Mouse (Mus musculus): Measurements from ENCODE around the gene Vav2. TPM values are rescaled to one million over a fixed set of nuclear protein-coding genes. Genes with fewer than 3 reads are reported as not detected.
A peak's percentile ranks its signal among the peaks of the same experiment; 100 is the strongest.

Vav2 gene
- polyA plus RNA-seq, 1 experiment from 2014 or later: 17.3 TPM

DNA sequence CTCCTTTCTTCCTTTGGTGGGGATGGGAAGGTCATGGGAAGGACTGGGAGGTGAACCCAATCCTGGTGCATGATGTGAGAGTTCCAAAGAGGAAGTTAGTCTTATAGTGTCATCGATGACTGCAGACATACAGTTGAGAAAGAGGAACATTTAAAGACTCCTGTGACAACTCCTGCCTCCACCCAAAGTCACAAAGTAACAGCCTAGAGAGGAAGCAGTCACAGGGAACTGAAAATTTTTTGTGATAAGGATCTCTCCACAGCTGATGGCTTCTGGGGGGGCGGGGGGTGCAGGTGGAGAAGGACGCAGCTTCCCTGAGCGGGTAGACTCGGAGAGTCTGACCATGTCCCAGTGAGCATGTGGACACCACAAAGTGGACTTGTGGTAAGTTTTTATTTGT, 76.5 kb downstream of the Vav2 start:
- H3K9ac ChIP-seq (ENCODE audit: low read length): no peak overlapping the region
- peaks cover 8% of the 10 kb centered on the region for H3K36me3 ChIP-seq (ENCODE audit: control insufficient read depth, insufficient read depth, low read length)
- peaks cover 7% of the 10 kb centered on the region for H3K4me1 ChIP-seq (ENCODE audit: control insufficient read depth, insufficient read depth, low read length)
- H3K4me2 ChIP-seq (ENCODE audit: low read depth): no peak overlapping the region
- H3K9me3 ChIP-seq (ENCODE audit: control insufficient read depth, low read length): no peaks in the 10 kb centered on the region
- no peak overlapping the region for H3K27ac ChIP-seq (ENCODE audit: low read depth, low read length)
- H3K27me3 ChIP-seq (ENCODE audit: control insufficient read depth, insufficient read depth, low read length): no peaks in the 10 kb centered on the region
- no peak for DNase-seq (ENCODE audit: low spot score)
- no peak for ATAC-seq (ENCODE audit: insufficient read depth, low FRiP score, low TSS enrichment)
- WGBS: 97% methylated on average over 5 of the region's 5 CpGs
- H3K4me3 ChIP-seq (ENCODE audit: low read depth, low read length): no peak overlapping the region

DNA sequence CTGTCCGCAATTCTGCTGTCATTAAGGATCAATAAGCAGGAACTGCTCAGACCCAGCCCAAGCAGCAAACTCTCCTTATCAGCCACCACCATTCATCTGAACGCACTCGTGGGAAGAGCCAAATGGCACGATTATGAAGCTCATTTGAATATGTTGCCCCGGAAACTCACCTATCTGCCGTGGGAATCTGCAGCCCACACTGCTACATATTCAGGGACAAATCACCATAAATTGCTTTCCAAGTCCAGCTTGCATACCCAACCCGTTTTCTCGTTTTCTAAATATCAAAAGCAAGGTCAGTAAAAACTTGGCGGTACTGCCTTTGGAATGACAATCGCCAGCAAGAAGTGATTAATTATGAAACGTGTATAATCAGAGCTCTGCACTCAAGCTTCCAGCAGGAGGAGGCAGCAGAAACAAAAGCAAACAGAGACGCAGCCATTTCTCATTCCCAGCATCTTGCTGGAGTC, 82.8 kb downstream of the Vav2 start:
- ATAC-seq (ENCODE audit: insufficient read depth, low FRiP score, low TSS enrichment): 0 out of 2 replicates have a peak, but pooled peaks have one; percentile 50
- 48% methylated on average over 12 of the region's 12 CpGs for WGBS
- H3K4me1 ChIP-seq (ENCODE audit: control insufficient read depth, insufficient read depth, low read length): peaks cover 14% of the 10 kb centered on the region

DNA sequence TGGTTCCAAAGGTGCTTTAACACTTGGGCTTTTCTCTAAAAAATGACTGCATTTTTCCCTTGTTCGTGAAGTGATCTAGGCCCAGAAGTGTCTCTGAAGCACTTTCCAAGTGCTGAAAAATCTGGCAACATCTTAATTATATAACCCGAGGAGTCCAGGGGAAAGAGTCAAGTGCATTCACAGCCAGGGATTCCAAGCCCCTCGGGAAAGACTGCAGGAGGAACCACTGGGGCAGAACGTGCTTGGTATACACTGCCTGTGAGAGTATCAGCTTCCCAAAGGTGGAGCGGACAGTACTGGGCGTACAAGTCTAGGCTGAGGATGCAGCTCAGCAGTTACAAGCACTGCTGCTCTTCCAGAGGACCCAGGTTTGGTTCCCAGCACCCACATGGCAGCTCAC, 86.2 kb downstream of the Vav2 start:
- WGBS: 88% methylated on average over 6 of the region's 6 CpGs
- no peaks in the 10 kb centered on the region for H3K36me3 ChIP-seq (ENCODE audit: control insufficient read depth, insufficient read depth, low read length)
- no peak overlapping the region for H3K4me2 ChIP-seq (ENCODE audit: low read depth)
- no peak overlapping the region for H3K9ac ChIP-seq (ENCODE audit: low read length)
- no peaks in the 10 kb centered on the region for H3K27me3 ChIP-seq (ENCODE audit: control insufficient read depth, insufficient read depth, low read length)
- no peak overlapping the region for H3K27ac ChIP-seq (ENCODE audit: low read depth, low read length)
- no peaks in the 10 kb centered on the region for H3K9me3 ChIP-seq (ENCODE audit: control insufficient read depth, low read length)
- no peak overlapping the region for H3K4me3 ChIP-seq (ENCODE audit: low read depth, low read length)
- peaks cover 28% of the 10 kb centered on the region for H3K4me1 ChIP-seq (ENCODE audit: control insufficient read depth, insufficient read depth, low read length)
- ATAC-seq (ENCODE audit: insufficient read depth, low FRiP score, low TSS enrichment) (no peak), DNase-seq (ENCODE audit: low spot score) (no peak)

More for the DNA sequence above, 82.8 kb downstream of the Vav2 start:
- Histone ChIP-seq H3K9ac (ENCODE audit: low read length) (no peak overlapping the region), H3K27me3 (ENCODE audit: control insufficient read depth, insufficient read depth, low read length) (no peaks in the 10 kb centered on the region), H3K4me3 (ENCODE audit: low read depth, low read length) (no peak overlapping the region), H3K4me2 (ENCODE audit: low read depth) (no peak overlapping the region), H3K27ac (ENCODE audit: low read depth, low read length) (0 out of 2 replicates have a peak overlapping the region, but pooled peaks have one; percentile 36), H3K9me3 (ENCODE audit: control insufficient read depth, low read length) (no peaks in the 10 kb centered on the region), H3K36me3 (ENCODE audit: control insufficient read depth, insufficient read depth, low read length) (no peaks in the 10 kb centered on the region)
- peak; percentile 51 for DNase-seq (ENCODE audit: low spot score)

DNA sequence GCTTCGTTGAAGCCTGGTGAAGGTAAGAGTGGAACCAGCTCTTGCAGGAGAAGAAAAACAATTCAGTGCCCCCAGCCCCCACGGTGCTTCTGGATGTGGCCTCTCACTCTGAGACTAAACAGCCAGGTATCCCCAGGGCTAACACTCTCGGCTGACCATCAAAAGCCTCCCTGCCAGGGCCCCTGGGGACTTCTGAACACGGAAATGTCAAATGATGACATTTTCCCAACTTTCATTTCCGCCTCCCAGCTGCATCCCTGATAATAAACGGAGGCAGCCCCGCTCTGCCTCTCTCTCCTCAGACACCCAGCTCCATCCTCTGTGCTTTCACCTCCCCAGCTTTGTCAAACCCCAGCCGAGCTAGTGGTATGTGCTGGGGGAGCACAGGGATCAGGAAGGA, 87.8 kb downstream of the Vav2 start:
- no peaks in the 10 kb centered on the region for H3K27me3 ChIP-seq (ENCODE audit: control insufficient read depth, insufficient read depth, low read length)
- no peak overlapping the region for H3K27ac ChIP-seq (ENCODE audit: low read depth, low read length)
- DNase-seq (ENCODE audit: low spot score) (no peak), ATAC-seq (ENCODE audit: insufficient read depth, low FRiP score, low TSS enrichment) (no peak)
- H3K4me3 ChIP-seq (ENCODE audit: low read depth, low read length): no peak overlapping the region
- H3K9me3 ChIP-seq (ENCODE audit: control insufficient read depth, low read length): no peaks in the 10 kb centered on the region
- WGBS: 68% methylated on average over 8 of the region's 8 CpGs
- peaks cover 21% of the 10 kb centered on the region; the same call in 1 of the 2 replicates for H3K4me1 ChIP-seq (ENCODE audit: control insufficient read depth, insufficient read depth, low read length)
- no peak overlapping the region for H3K9ac ChIP-seq (ENCODE audit: low read length)
- no peak overlapping the region for H3K4me2 ChIP-seq (ENCODE audit: low read depth)
- no peaks in the 10 kb centered on the region for H3K36me3 ChIP-seq (ENCODE audit: control insufficient read depth, insufficient read depth, low read length)

DNA sequence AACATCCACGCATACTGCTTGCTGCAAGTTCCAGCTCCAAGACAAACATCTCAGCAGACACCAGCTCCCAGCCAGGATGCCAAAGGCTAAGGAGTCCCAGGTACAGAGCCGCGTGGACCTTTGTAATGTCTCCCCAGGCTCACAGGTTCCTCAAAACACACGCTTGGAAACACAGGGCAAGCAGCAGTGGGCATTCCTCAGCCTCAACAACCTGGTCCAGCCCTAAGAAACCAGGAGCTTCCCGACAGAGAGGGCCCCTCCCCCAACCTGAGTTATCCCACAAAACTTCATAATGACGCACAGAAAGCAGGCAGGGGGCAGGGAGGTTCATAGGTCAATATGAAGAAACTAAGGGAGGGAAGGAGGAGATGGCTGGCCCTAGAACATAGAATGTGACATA, 89.6 kb downstream of the Vav2 start:
- 59% methylated on average over 6 of the region's 6 CpGs for WGBS
- Histone ChIP-seq H3K36me3 (ENCODE audit: control insufficient read depth, insufficient read depth, low read length) (no peaks in the 10 kb centered on the region), H3K4me2 (ENCODE audit: low read depth) (no peak overlapping the region), H3K4me3 (ENCODE audit: low read depth, low read length) (no peak overlapping the region), H3K9me3 (ENCODE audit: control insufficient read depth, low read length) (no peaks in the 10 kb centered on the region), H3K27me3 (ENCODE audit: control insufficient read depth, insufficient read depth, low read length) (no peaks in the 10 kb centered on the region), H3K9ac (ENCODE audit: low read length) (no peak overlapping the region), H3K4me1 (ENCODE audit: control insufficient read depth, insufficient read depth, low read length) (peaks cover 17% of the 10 kb centered on the region; the same call in 1 of the 2 replicates), H3K27ac (ENCODE audit: low read depth, low read length) (no peak overlapping the region)
- DNase-seq (ENCODE audit: low spot score): no peak
- no peak for ATAC-seq (ENCODE audit: insufficient read depth, low FRiP score, low TSS enrichment)

DNA sequence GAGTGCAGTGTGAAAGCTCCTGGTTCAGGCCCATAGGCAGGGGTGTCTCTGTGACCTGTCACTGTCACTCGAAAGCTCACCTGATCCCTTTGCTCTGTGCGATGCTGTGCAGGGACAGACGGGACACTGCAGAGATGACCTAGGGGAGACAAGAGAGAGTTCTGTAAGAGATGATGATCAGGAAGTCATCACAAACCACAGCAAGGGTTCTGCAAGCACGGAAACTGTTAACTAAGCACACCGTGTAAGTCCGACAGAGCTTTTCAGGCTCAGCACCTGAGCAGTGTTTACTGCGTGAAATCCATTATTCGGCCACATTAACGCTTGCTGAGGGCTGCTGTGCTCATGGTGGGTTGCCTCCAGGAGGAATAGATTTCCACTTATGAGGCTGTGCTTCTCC, 90.2 kb downstream of the Vav2 start:
- WGBS: 79% methylated on average over 9 of the region's 9 CpGs

DNA sequence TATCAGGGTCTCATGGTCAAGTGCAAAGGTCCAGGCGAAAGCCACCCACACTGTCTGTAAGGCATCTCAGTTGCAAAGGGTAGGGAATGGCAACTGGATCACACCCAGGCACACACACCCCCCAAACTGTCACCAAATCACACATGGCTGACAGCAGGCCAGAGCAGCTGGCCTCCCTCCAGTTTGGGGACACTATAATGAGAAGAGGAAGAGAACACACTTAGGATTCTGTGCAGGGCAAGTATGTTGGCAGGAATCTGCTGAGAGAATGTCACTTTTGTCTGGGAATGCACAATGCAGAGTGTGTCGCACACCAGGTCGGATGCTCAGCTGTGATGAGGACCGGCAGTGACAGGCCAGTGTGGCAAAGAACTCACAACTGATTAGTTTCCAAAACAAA, 92.0 kb downstream of the Vav2 start:
- Histone ChIP-seq H3K4me1 (ENCODE audit: control insufficient read depth, insufficient read depth, low read length) (peaks cover 20% of the 10 kb centered on the region; the same call in 1 of the 2 replicates), H3K27me3 (ENCODE audit: control insufficient read depth, insufficient read depth, low read length) (no peaks in the 10 kb centered on the region), H3K9me3 (ENCODE audit: control insufficient read depth, low read length) (no peaks in the 10 kb centered on the region), H3K4me3 (ENCODE audit: low read depth, low read length) (no peak overlapping the region), H3K27ac (ENCODE audit: low read depth, low read length) (no peak overlapping the region), H3K9ac (ENCODE audit: low read length) (no peak overlapping the region), H3K36me3 (ENCODE audit: control insufficient read depth, insufficient read depth, low read length) (no peaks in the 10 kb centered on the region), H3K4me2 (ENCODE audit: low read depth) (no peak overlapping the region)
- DNase-seq (ENCODE audit: low spot score) (no peak), ATAC-seq (ENCODE audit: insufficient read depth, low FRiP score, low TSS enrichment) (no peak)
- 93% methylated on average over 4 of the region's 4 CpGs for WGBS

More for the DNA sequence above, 90.2 kb downstream of the Vav2 start:
- Histone ChIP-seq H3K9me3 (ENCODE audit: control insufficient read depth, low read length) (no peaks in the 10 kb centered on the region), H3K27me3 (ENCODE audit: control insufficient read depth, insufficient read depth, low read length) (no peaks in the 10 kb centered on the region), H3K9ac (ENCODE audit: low read length) (no peak overlapping the region), H3K4me2 (ENCODE audit: low read depth) (no peak overlapping the region), H3K4me1 (ENCODE audit: control insufficient read depth, insufficient read depth, low read length) (peaks cover 17% of the 10 kb centered on the region; the same call in 1 of the 2 replicates), H3K36me3 (ENCODE audit: control insufficient read depth, insufficient read depth, low read length) (no peaks in the 10 kb centered on the region), H3K27ac (ENCODE audit: low read depth, low read length) (no peak overlapping the region), H3K4me3 (ENCODE audit: low read depth, low read length) (no peak overlapping the region)
- DNase-seq (ENCODE audit: low spot score) (no peak), ATAC-seq (ENCODE audit: insufficient read depth, low FRiP score, low TSS enrichment) (no peak)

DNA sequence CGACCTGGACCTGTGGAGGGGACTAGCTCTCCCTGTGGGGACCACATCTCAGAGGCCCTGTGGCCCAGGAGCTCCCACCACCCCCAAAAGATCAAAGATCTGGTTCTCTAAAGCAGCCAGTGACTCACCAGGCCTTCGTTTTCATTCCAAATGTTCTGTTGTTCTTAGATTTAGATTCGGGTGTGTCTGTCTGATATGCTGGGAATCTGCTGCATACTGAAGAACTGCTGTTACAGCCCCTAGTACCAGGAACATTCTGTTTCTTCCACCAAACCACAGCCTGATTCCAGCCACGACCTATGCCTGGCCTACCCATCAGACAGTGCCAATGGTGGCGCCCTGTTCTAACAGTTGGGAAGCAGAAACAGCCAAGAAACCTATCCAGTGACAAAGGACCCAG, 95.3 kb downstream of the Vav2 start:
- Histone ChIP-seq H3K36me3 (ENCODE audit: control insufficient read depth, insufficient read depth, low read length) (no peaks in the 10 kb centered on the region), H3K27me3 (ENCODE audit: control insufficient read depth, insufficient read depth, low read length) (no peaks in the 10 kb centered on the region), H3K4me1 (ENCODE audit: control insufficient read depth, insufficient read depth, low read length) (peaks cover 11% of the 10 kb centered on the region), H3K27ac (ENCODE audit: low read depth, low read length) (no peak overlapping the region), H3K9me3 (ENCODE audit: control insufficient read depth, low read length) (no peaks in the 10 kb centered on the region), H3K9ac (ENCODE audit: low read length) (no peak overlapping the region), H3K4me2 (ENCODE audit: low read depth) (no peak overlapping the region), H3K4me3 (ENCODE audit: low read depth, low read length) (no peak overlapping the region)
- WGBS: 86% methylated on average over 5 of the region's 5 CpGs
- ATAC-seq (ENCODE audit: insufficient read depth, low FRiP score, low TSS enrichment) (no peak), DNase-seq (ENCODE audit: low spot score) (no peak)

DNA sequence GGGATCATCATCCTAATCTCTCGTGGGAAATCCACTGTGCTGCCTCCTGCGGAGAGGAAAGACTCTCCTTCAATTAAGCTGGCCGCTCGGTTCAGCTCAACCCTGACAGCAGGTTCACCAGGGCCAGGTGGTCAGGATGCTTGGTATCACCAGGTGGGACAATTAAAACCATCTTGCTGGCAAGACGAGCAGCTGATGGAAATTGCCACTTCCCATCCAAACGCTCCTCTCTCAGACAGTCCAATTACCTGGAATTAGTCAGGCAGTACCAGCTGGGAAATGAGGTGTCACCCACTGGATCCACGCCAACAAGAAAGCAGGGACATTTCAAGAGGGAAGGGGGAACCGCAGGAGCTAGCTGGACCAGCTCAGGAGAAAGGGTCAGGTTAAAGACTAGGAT, 96.4 kb downstream of the Vav2 start:
- H3K27ac ChIP-seq (ENCODE audit: low read depth, low read length): no peak overlapping the region
- WGBS: 69% methylated on average over 8 of the region's 8 CpGs
- ATAC-seq (ENCODE audit: insufficient read depth, low FRiP score, low TSS enrichment): no peak

More for the DNA sequence above, 96.4 kb downstream of the Vav2 start:
- no peak overlapping the region for H3K4me2 ChIP-seq (ENCODE audit: low read depth)
- peaks cover 11% of the 10 kb centered on the region for H3K4me1 ChIP-seq (ENCODE audit: control insufficient read depth, insufficient read depth, low read length)
- H3K36me3 ChIP-seq (ENCODE audit: control insufficient read depth, insufficient read depth, low read length): no peaks in the 10 kb centered on the region
- no peak overlapping the region for H3K9ac ChIP-seq (ENCODE audit: low read length)
- H3K27me3 ChIP-seq (ENCODE audit: control insufficient read depth, insufficient read depth, low read length): no peaks in the 10 kb centered on the region
- no peak overlapping the region for H3K4me3 ChIP-seq (ENCODE audit: low read depth, low read length)
- no peaks in the 10 kb centered on the region for H3K9me3 ChIP-seq (ENCODE audit: control insufficient read depth, low read length)
- no peak for DNase-seq (ENCODE audit: low spot score)

Measured in neural tube, embryonic 11.5 days (tissue).